Mouse (Mus musculus) CH12.LX (cell line): Measurements from ENCODE around the gene Micu1. TPM values are rescaled to one million over a fixed set of nuclear protein-coding genes. Genes with fewer than 3 reads are reported as not detected.

Experiments
- DNase-seq: peaks from one replicate; pipeline ENCODE4 v3.0.0-alpha.2; 2013; ENCODE audit errors: extremely low read depth
- H3K27ac ChIP-seq: 2 replicates; pipeline ENCODE4 v1.5.1; 2012; ENCODE audit warnings: low read depth, mild to moderate bottlenecking, control low read depth, moderate library complexity; ENCODE audit not compliant: insufficient read depth
- H3K27me3 ChIP-seq: replicated peaks from 2 replicates; pipeline ENCODE3; 2012; ENCODE audit warnings: inconsistent platforms
- H3K36me3 ChIP-seq, 2 experiments: replicated peaks in 1 of 2; 2 replicates each; pipeline versions ENCODE3 to v1.6.1; 2012; ENCODE audit warnings: inconsistent platforms in 1 of 2, low read length in 1 of 2, mild to moderate bottlenecking in 1 of 2, mixed read lengths in 1 of 2, moderate library complexity in 1 of 2; ENCODE audit not compliant: control insufficient read depth in 1 of 2, insufficient read depth in 1 of 2
- H3K4me1 ChIP-seq, 2 experiments: 2 replicates each; pipeline ENCODE4 v1.6.1; 2012; ENCODE audit warnings: inconsistent platforms in 1 of 2, moderate library complexity in 1 of 2; ENCODE audit not compliant: insufficient read depth in 2 of 2, control insufficient read depth in 1 of 2
- H3K4me2 ChIP-seq: 2 replicates; pipeline ENCODE4 v1.6.1; 2012; ENCODE audit warnings: low read depth, mild to moderate bottlenecking, control low read depth; ENCODE audit not compliant: poor library complexity, insufficient read depth, severe bottlenecking
- H3K4me3 ChIP-seq, 3 experiments: fragments of 150-350 bp in 1 of 3; sonication (generic) in 1 of 3; replicated peaks in 1 of 3; 2 replicates each; pipeline versions ENCODE3 to v1.5.1; 2011 to 2012; ENCODE audit warnings: low read depth in 2 of 3, low read length in 2 of 3, mild to moderate bottlenecking in 2 of 3, moderate library complexity in 2 of 3, control low read depth in 1 of 3, improper control_type of control experiment in 1 of 3, inconsistent platforms in 1 of 3, mixed read lengths in 1 of 3; ENCODE audit not compliant: poor library complexity in 1 of 3
- H3K79me2 ChIP-seq: replicated peaks from 2 replicates; pipeline ENCODE4 v1.6.1; 2012; ENCODE audit warnings: mild to moderate bottlenecking, moderate library complexity; ENCODE audit not compliant: control insufficient read depth, poor library complexity, insufficient read depth, severe bottlenecking; ENCODE audit errors: extremely low read depth
- H3K9ac ChIP-seq: 2 replicates; pipeline ENCODE4 v1.6.1; 2012; ENCODE audit warnings: low read depth, mild to moderate bottlenecking, control low read depth, moderate library complexity; ENCODE audit not compliant: insufficient read depth
- H3K9me3 ChIP-seq: replicated peaks from 2 replicates; pipeline ENCODE3; 2012; ENCODE audit warnings: low read length, inconsistent platforms, mixed read lengths
- CTCF ChIP-seq, 2 experiments: IDR thresholded peaks in 1 of 2; conservative IDR thresholded peaks in 1 of 2; 2 replicates each; pipeline ENCODE4 v1.5.1; 2011 to 2012; ENCODE audit warnings: low read depth in 2 of 2, low read length in 2 of 2, improper control_type of control experiment in 1 of 2, inconsistent platforms in 1 of 2, mild to moderate bottlenecking in 1 of 2, moderate library complexity in 1 of 2
- E2F4 ChIP-seq: IDR thresholded peaks from 2 replicates; pipeline ENCODE4 v1.6.1; 2011; ENCODE audit warnings: low read depth, low read length, improper control_type of control experiment; ENCODE audit not compliant: insufficient replicate concordance
- EP300 ChIP-seq: IDR thresholded peaks from 2 replicates; pipeline ENCODE4 v1.6.1; 2011; ENCODE audit warnings: low read length, improper control_type of control experiment
- GABPA ChIP-seq: IDR thresholded peaks from 2 replicates; pipeline ENCODE4 v1.6.1; 2012; ENCODE audit warnings: low read depth, low read length, improper control_type of control experiment, inconsistent platforms; ENCODE audit not compliant: insufficient replicate concordance
- IRF4 ChIP-seq: IDR thresholded peaks from 2 replicates; pipeline ENCODE4 v1.6.1; 2014; ENCODE audit warnings: low read depth, mild to moderate bottlenecking, inconsistent platforms, low read length, improper control_type of control experiment
- JUN ChIP-seq: IDR thresholded peaks from 2 replicates; pipeline ENCODE4 v1.6.1; 2011; ENCODE audit warnings: low read depth, mild to moderate bottlenecking, low read length, improper control_type of control experiment, moderate library complexity; ENCODE audit not compliant: insufficient read depth
- JUND ChIP-seq: conservative IDR thresholded peaks from 2 replicates; pipeline ENCODE4 v1.6.1; 2011; ENCODE audit warnings: low read depth, low read length, improper control_type of control experiment
- MAFK ChIP-seq: IDR thresholded peaks from 2 replicates; pipeline ENCODE4 v1.6.1; 2011; ENCODE audit warnings: low read length, improper control_type of control experiment; ENCODE audit not compliant: insufficient replicate concordance
- MAX ChIP-seq: IDR thresholded peaks from 2 replicates; pipeline ENCODE4 v1.6.1; 2011; ENCODE audit warnings: low read length, improper control_type of control experiment
- MAZ ChIP-seq: IDR thresholded peaks from 2 replicates; pipeline ENCODE4 v1.6.1; 2012; ENCODE audit warnings: low read depth, mild to moderate bottlenecking, inconsistent platforms, low read length, improper control_type of control experiment, moderate library complexity
- MEF2A ChIP-seq: IDR thresholded peaks from 2 replicates; pipeline ENCODE4 v1.6.1; 2014; ENCODE audit warnings: low read depth, mild to moderate bottlenecking, inconsistent platforms, low read length, improper control_type of control experiment, borderline replicate concordance
- NELFE ChIP-seq: IDR thresholded peaks from 2 replicates; pipeline ENCODE4 v1.6.1; 2011; ENCODE audit warnings: low read depth, low read length, improper control_type of control experiment
- SIN3A ChIP-seq: IDR thresholded peaks from 2 replicates; pipeline ENCODE4 v1.6.1; 2012; ENCODE audit warnings: low read length, improper control_type of control experiment, inconsistent platforms
- SMC3 ChIP-seq: IDR thresholded peaks from 2 replicates; pipeline ENCODE4 v1.6.1; 2011; ENCODE audit warnings: low read depth, low read length, improper control_type of control experiment
- TBP ChIP-seq: conservative IDR thresholded peaks from 2 replicates; pipeline ENCODE4 v1.6.1; 2011; ENCODE audit warnings: low read depth, low read length, improper control_type of control experiment
- TCF12 ChIP-seq: IDR thresholded peaks from 2 replicates; pipeline ENCODE4 v1.6.1; 2014; ENCODE audit warnings: low read depth, mild to moderate bottlenecking, inconsistent platforms, low read length, improper control_type of control experiment
- USF1 ChIP-seq: IDR thresholded peaks from 2 replicates; pipeline ENCODE4 v1.6.1; 2014; ENCODE audit warnings: low read depth, mild to moderate bottlenecking, inconsistent platforms, low read length, improper control_type of control experiment
- ZC3H11A ChIP-seq: IDR thresholded peaks from 2 replicates; pipeline ENCODE4 v1.6.1; 2012; ENCODE audit warnings: low read depth, mild to moderate bottlenecking, inconsistent platforms, low read length, improper control_type of control experiment
- dilution Hi-C: fragments of 300-500 bp; cut with MboI; formaldehyde crosslinking; loops from 2 replicates; pipeline ENCODE4 v1.14.3; 2020; ENCODE audit warnings: low sequenced_read_pairs; ENCODE audit not compliant: extremely low pct_unique_long_range_greater_than_20kb, extremely low pct_ligation_motif_present
- in situ Hi-C: fragments of 300-500 bp; cut with MboI; formaldehyde crosslinking; loops from 3 replicates; pipeline ENCODE4 v1.14.3; 2019; ENCODE audit warnings: low sequenced_read_pairs, low pct_ligation_motif_present, low pct_unique_long_range_greater_than_20kb, mixed read lengths
- polyA plus RNA-seq: library from polyadenylated mRNA; unstranded; fragments of >175 nt; gene quantifications from 2 replicates; pipeline ENCODE4 v1.2.1, GENCODE M21; 2012; ENCODE audit warnings: low read depth; ENCODE audit not compliant: insufficient read length
- total RNA-seq, 2 experiments: library from RNA; depleted of rRNA; stranded (reverse); fragments of 300-350 nt in 1 of 2; fragments of >200 nt in 1 of 2; gene quantifications; 2 replicates each; pipeline ENCODE4 v1.2.3; 2012 to 2014

The Micu1 gene
- total and polyA plus RNA-seq, 3 experiments = 23.1 to 37.1 (median 29.3) TPM

DNA sequence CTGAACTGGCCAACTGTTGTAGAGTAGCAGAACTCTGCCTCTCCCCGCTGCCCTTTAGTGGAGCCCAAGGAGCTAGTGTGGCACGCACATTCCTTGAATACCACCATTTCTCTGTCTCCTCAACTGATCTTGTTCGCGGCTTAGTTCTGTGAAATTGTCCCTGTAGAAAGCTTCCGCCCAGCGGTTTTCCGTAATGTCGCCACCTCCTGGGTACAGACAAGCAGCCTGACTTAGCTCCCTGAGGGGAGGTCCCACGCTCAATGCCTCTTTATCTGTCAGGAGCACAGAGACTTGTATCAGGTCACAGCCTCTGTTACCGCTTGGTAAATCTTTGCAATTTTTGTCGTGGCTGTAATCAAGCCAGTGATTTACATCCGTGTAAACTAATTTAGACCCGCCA lies 110.7 kb downstream of the Micu1 start:
- DNase-seq = no peak
- in situ Hi-C loops (loop anchor here (25.0 kb wide), 1 partner anchor 326 kb away; no protein-coding TSS in a partner anchor), dilution Hi-C loops (no loop called here)
- Histone ChIP-seq H3K4me3 (no peak overlapping the region), H3K79me2 (no peaks in the 10 kb centered on the region), H3K27me3 (no peaks in the 10 kb centered on the region), H3K4me1 (peaks cover 0 to 8% of the 10 kb centered on the region in 2 experiments; a peak in 3 of 4 replicates), H3K36me3 (peaks cover 0 to 32% of the 10 kb centered on the region in 2 experiments), H3K9ac (no peak overlapping the region), H3K27ac (no peak overlapping the region), H3K9me3 (no peaks in the 10 kb centered on the region), H3K4me2 (no peak overlapping the region)
- TF ChIP-seq TBP (no peak), JUND (no peak), MAZ (no peak), NELFE (no peak), MAFK (no peak), JUN (no peak), CTCF (conservative IDR thresholded peaks at IDR 0.05 in 1 of 2, IDR thresholded peaks at IDR 0.05 in 1 of 2; ENCODE audit: low read depth in 2 of 2, low read length in 2 of 2) (no peak), IRF4 (no peak)

DNA sequence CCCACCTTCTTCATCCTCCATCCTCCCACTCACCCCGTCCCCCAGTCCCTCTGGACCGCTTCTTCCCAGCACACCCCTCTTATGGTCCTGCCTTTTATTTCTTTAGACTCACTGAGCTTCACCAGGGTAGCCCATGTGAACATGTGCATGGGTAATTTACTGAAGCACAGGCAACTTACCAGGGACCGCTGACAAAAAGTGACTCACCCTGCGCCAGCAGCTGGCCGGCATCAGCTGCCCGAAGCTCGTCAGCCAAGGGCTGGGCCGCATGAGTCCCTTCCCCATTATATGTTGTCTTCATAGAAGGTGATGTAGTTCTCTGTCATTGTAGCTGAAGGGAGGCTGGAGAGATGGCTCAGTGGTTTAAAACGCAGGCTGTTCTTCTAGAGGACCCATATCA lies 111.5 kb downstream of the Micu1 start:
- Histone ChIP-seq H3K27me3 (no peaks in the 10 kb centered on the region), H3K4me2 (no peak overlapping the region), H3K9ac (no peak overlapping the region), H3K36me3 (peaks cover 0 to 34% of the 10 kb centered on the region in 2 experiments), H3K9me3 (no peaks in the 10 kb centered on the region), H3K27ac (no peak overlapping the region), H3K4me3 (no peak overlapping the region), H3K4me1 (peaks cover 0 to 8% of the 10 kb centered on the region in 2 experiments; a peak in 3 of 4 replicates)
- dilution Hi-C loops (no loop called here), in situ Hi-C loops (loop anchor here (25.0 kb wide), 1 partner anchor 326 kb away; no protein-coding TSS in a partner anchor)
- DNase-seq = no peak
- TF ChIP-seq IRF4 (no peak), GABPA (no peak), MAX (no peak), ZC3H11A (no peak), USF1 (no peak), TCF12 (no peak), SMC3 (no peak), EP300 (no peak), SIN3A (no peak), JUND (no peak), E2F4 (no peak), MEF2A (no peak)
- TF ChIP-seq, all 38 proteins: peak for 0
- no peaks in the 10 kb centered on the region for H3K79me2 ChIP-seq
